Mouse (Mus musculus) MEL (cell line): ENCODE measurements around the gene Kel. TPM values are rescaled to one million over a fixed set of nuclear protein-coding genes. Genes with fewer than 3 reads are reported as not detected.

Source experiments
- DNase-seq: peaks from one replicate; pipeline ENCODE4 v3.0.0; 2011; ENCODE audit warnings: low read depth, low spot score
- H3K27ac ChIP-seq: 2 replicates; pipeline ENCODE4 v1.5.1; 2012; ENCODE audit warnings: low read depth, mild to moderate bottlenecking, control low read depth, low read length, moderate library complexity; ENCODE audit not compliant: control insufficient read depth
- H3K27me3 ChIP-seq, 2 experiments: fragments of 150-350 bp in 1 of 2; sonication (generic) in 1 of 2; 2 replicates each; pipeline ENCODE4 v1.6.1; 2012; ENCODE audit warnings: low read length in 2 of 2, mild to moderate bottlenecking in 2 of 2, improper control_type of control experiment in 1 of 2, moderate library complexity in 1 of 2; ENCODE audit not compliant: insufficient read depth in 2 of 2, control insufficient read depth in 1 of 2
- H3K36me3 ChIP-seq, 2 experiments: 2 replicates each; pipeline ENCODE4 v1.6.1; 2012 to 2014; ENCODE audit warnings: low read length in 2 of 2, improper control_type of control experiment in 1 of 2, inconsistent platforms in 1 of 2, mild to moderate bottlenecking in 1 of 2; ENCODE audit not compliant: insufficient read depth in 2 of 2, control insufficient read depth in 1 of 2
- H3K4me1 ChIP-seq, 2 experiments: fragments of 150-350 bp in 1 of 2; sonication (generic) in 1 of 2; 2 replicates each; pipeline ENCODE4 v1.6.1; 2012; ENCODE audit warnings: low read length in 2 of 2, improper control_type of control experiment in 1 of 2, mild to moderate bottlenecking in 1 of 2; ENCODE audit not compliant: insufficient read depth in 2 of 2, control insufficient read depth in 1 of 2
- H3K4me3 ChIP-seq, 2 experiments: fragments of 150-350 bp in 1 of 2; sonication (generic) in 1 of 2; 2 replicates each; pipeline ENCODE4 v1.5.1; 2012; ENCODE audit warnings: low read depth in 2 of 2, low read length in 2 of 2, mild to moderate bottlenecking in 2 of 2, moderate library complexity in 2 of 2, control low read depth in 1 of 2, improper control_type of control experiment in 1 of 2; ENCODE audit not compliant: control insufficient read depth in 1 of 2, insufficient read depth in 1 of 2
- H3K79me2 ChIP-seq: 2 replicates; pipeline ENCODE4 v1.6.1; 2012; ENCODE audit warnings: mild to moderate bottlenecking, low read length, moderate library complexity; ENCODE audit not compliant: control insufficient read depth, poor library complexity, insufficient read depth
- H3K9ac ChIP-seq: 2 replicates; pipeline ENCODE4 v1.6.1; 2012; ENCODE audit warnings: low read depth, mild to moderate bottlenecking, control low read depth, low read length, moderate library complexity; ENCODE audit not compliant: control insufficient read depth, poor library complexity, severe bottlenecking
- H3K9me3 ChIP-seq: fragments of 150-350 bp; sonication (generic); replicated peaks from 2 replicates; pipeline ENCODE4 v1.6.1; 2012; ENCODE audit warnings: mild to moderate bottlenecking, low read length, improper control_type of control experiment, moderate library complexity; ENCODE audit not compliant: insufficient read depth
- CHD1 ChIP-seq: IDR thresholded peaks from 2 replicates; pipeline ENCODE4 v1.6.1; 2012; ENCODE audit warnings: low read depth, mild to moderate bottlenecking, inconsistent platforms, low read length, improper control_type of control experiment
- CHD2 ChIP-seq: IDR thresholded peaks from 2 replicates; pipeline ENCODE4 v1.6.1; 2011; ENCODE audit warnings: low read length, improper control_type of control experiment
- EP300 ChIP-seq, 2 experiments: IDR thresholded peaks; 2 replicates each; pipeline ENCODE4 v1.6.1; 2011; ENCODE audit warnings: improper control_type of control experiment in 2 of 2, low read length in 2 of 2, low read depth in 1 of 2, mild to moderate bottlenecking in 1 of 2
- GATA1 ChIP-seq: IDR thresholded peaks from 2 replicates; pipeline ENCODE4 v1.6.1; 2011; ENCODE audit warnings: low read depth, low read length, improper control_type of control experiment
- JUND ChIP-seq: IDR thresholded peaks from 2 replicates; pipeline ENCODE4 v1.6.1; 2011; ENCODE audit warnings: low read depth, mild to moderate bottlenecking, improper control_type of control experiment, low read length
- KAT2A ChIP-seq: conservative IDR thresholded peaks from 2 replicates; pipeline ENCODE4 v1.6.1; 2012; ENCODE audit warnings: low read depth, low read length, improper control_type of control experiment, inconsistent platforms
- MAFK ChIP-seq: IDR thresholded peaks from 2 replicates; pipeline ENCODE4 v1.6.1; 2011; ENCODE audit warnings: low read depth, mild to moderate bottlenecking, low read length, improper control_type of control experiment, borderline replicate concordance
- MEF2A ChIP-seq: IDR thresholded peaks from 2 replicates; pipeline ENCODE4 v1.6.1; 2014; ENCODE audit warnings: low read depth, mild to moderate bottlenecking, inconsistent platforms, low read length, improper control_type of control experiment; ENCODE audit not compliant: poor library complexity, insufficient replicate concordance, severe bottlenecking; ENCODE audit errors: extremely low read depth
- MXI1 ChIP-seq: IDR thresholded peaks from 2 replicates; pipeline ENCODE4 v1.6.1; 2011; ENCODE audit warnings: mild to moderate bottlenecking, low read depth, low read length, improper control_type of control experiment
- MYB ChIP-seq: IDR thresholded peaks from 2 replicates; pipeline ENCODE4 v1.6.1; 2011; ENCODE audit warnings: mild to moderate bottlenecking, low read depth, low read length, improper control_type of control experiment
- MYC ChIP-seq: IDR thresholded peaks from 2 replicates; pipeline ENCODE4 v1.6.1; 2011; ENCODE audit warnings: low read depth, mild to moderate bottlenecking, low read length, improper control_type of control experiment, moderate library complexity
- NELFE ChIP-seq: IDR thresholded peaks from 2 replicates; pipeline ENCODE4 v1.6.1; 2011; ENCODE audit warnings: low read depth, low read length, improper control_type of control experiment
- NRF1 ChIP-seq: IDR thresholded peaks from 2 replicates; pipeline ENCODE4 v1.6.1; 2014; ENCODE audit warnings: low read depth, mild to moderate bottlenecking, inconsistent platforms, low read length, improper control_type of control experiment, moderate library complexity; ENCODE audit not compliant: poor library complexity, insufficient read depth, severe bottlenecking
- POLR2AphosphoS5 ChIP-seq: IDR thresholded peaks from 2 replicates; pipeline ENCODE4 v1.6.1; 2012; ENCODE audit warnings: low read depth, borderline replicate concordance, mild to moderate bottlenecking, inconsistent platforms, low read length, moderate library complexity, mixed read lengths
- RCOR1 ChIP-seq: IDR thresholded peaks from 2 replicates; pipeline ENCODE4 v1.6.1; 2012; ENCODE audit warnings: low read depth, mild to moderate bottlenecking, inconsistent platforms, low read length, improper control_type of control experiment
- SMC3 ChIP-seq: IDR thresholded peaks from 2 replicates; pipeline ENCODE4 v1.6.1; 2011; ENCODE audit warnings: low read depth, low read length, improper control_type of control experiment
- TBP ChIP-seq: IDR thresholded peaks from 2 replicates; pipeline ENCODE4 v1.8.0; 2011; ENCODE audit warnings: low read depth, low read length, improper control_type of control experiment
- TCF12 ChIP-seq: IDR thresholded peaks from 2 replicates; pipeline ENCODE4 v1.6.1; 2014; ENCODE audit warnings: low read depth, mild to moderate bottlenecking, inconsistent platforms, low read length, improper control_type of control experiment, moderate library complexity
- USF1 ChIP-seq: IDR thresholded peaks from 2 replicates; pipeline ENCODE4 v1.6.1; 2014; ENCODE audit warnings: low read depth, mild to moderate bottlenecking, inconsistent platforms, low read length, improper control_type of control experiment, moderate library complexity
- USF2 ChIP-seq, 2 experiments: IDR thresholded peaks; 2 replicates each; pipeline ENCODE4 v1.6.1; 2011 to 2012; ENCODE audit warnings: improper control_type of control experiment in 2 of 2, low read length in 2 of 2, borderline replicate concordance in 1 of 2, inconsistent platforms in 1 of 2, low read depth in 1 of 2, mild to moderate bottlenecking in 1 of 2; ENCODE audit not compliant: insufficient read depth in 1 of 2
- ZMIZ1 ChIP-seq: IDR thresholded peaks from 2 replicates; pipeline ENCODE4 v1.6.1; 2012; ENCODE audit warnings: low read depth, mild to moderate bottlenecking, inconsistent platforms, low read length, improper control_type of control experiment, moderate library complexity
- polyA plus RNA-seq, 2 experiments: library from polyadenylated mRNA; stranded (reverse) in 1 of 2; unstranded in 1 of 2; fragments of >175 nt in 1 of 2; fragments of >200 nt in 1 of 2; gene quantifications; 2 replicates each; pipeline versions ENCODE4 v1.2.1 to v1.2.4; 2012; ENCODE audit warnings: low replicate concordance in 2 of 2, low read depth in 1 of 2; ENCODE audit not compliant: insufficient read length in 2 of 2, insufficient read depth in 1 of 2, missing spikeins in 1 of 2
- total RNA-seq: library from RNA; depleted of rRNA; stranded (reverse); fragments of 300-350 nt; gene quantifications from 2 replicates; pipeline ENCODE4 v1.2.3, GENCODE M21; 2012

Kel gene
- total and polyA plus RNA-seq, 3 experiments: 31.0 to 79.6 TPM; not detected in 1

- TF ChIP-seq TCF12: peak; percentile 97
- 0 out of 2 replicates have a peak, but pooled peaks have one; percentile 41 for TF ChIP-seq MXI1
- TF ChIP-seq NELFE: peak; percentile 77
These were observed at the start of gene Kel (continued) for GRCm38 (mm10) chr6:41704123-41704522.

GRCm38 (mm10) chr6:41744664-41745392, 40.7 kb upstream of the Kel start:
- Histone ChIP-seq H3K27ac (no peak overlapping the region), H3K9me3 (no peaks in the 10 kb centered on the region), H3K27me3 (peaks cover 0 to 7% of the 10 kb centered on the region in 2 experiments; a peak in 3 of 4 replicates), H3K79me2 (no peaks in the 10 kb centered on the region), H3K4me3 (no peak overlapping the region), H3K9ac (no peak overlapping the region), H3K36me3 (no peaks in the 10 kb centered on the region), H3K4me1 (no peaks in the 10 kb centered on the region)
- no peak for DNase-seq
- TF ChIP-seq SMC3: no peak
- TF ChIP-seq MYC: no peak
- TF ChIP-seq TBP: no peak
- TF ChIP-seq JUND: no peak
- TF ChIP-seq KAT2A: no peak
- no peak for TF ChIP-seq USF2 (IDR thresholded peaks at IDR 0.05; ENCODE audit: borderline replicate concordance in 1 of 2, insufficient read depth in 1 of 2, low read depth in 1 of 2, low read length in 2 of 2)
- TF ChIP-seq USF1: no peak
- TF ChIP-seq GATA1: no peak
- TF ChIP-seq MAFK: no peak
- TF ChIP-seq ZMIZ1: no peak
- no peak for TF ChIP-seq POLR2AphosphoS5
- TF ChIP-seq MXI1: no peak
- no peak for TF ChIP-seq MYB
- no peak for TF ChIP-seq EP300 (IDR thresholded peaks at IDR 0.05; ENCODE audit: low read depth in 1 of 2, low read length in 2 of 2)
- TF ChIP-seq NELFE: no peak
- TF ChIP-seq RCOR1: no peak
- TF ChIP-seq CHD2: no peak
- no peak for TF ChIP-seq MEF2A
- no peak for TF ChIP-seq CHD1
- no peak for TF ChIP-seq NRF1
